Comparison of ENCODE assay signal across 17 mouse cellular contexts in the genomic region with DNA sequence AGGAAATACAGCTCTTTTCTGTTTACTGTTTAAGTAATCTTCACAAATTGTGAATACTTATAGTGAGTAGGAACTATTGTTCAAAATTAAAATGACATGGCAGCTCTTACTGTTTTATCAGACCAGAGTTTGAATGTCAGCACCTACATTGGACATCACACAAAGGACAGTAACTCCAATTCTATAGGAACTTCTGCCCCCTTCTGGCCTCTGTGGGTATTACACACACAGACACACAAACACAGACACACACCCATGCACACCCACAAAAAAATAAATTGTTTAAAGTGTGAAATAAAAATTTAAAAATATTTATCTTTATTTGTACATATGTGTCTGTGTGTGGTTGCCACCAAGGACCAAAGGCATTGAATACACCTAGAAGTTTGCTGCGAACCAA. TPM values are rescaled to one million over a fixed set of nuclear protein-coding genes. Genes with fewer than 3 reads are reported as not detected.
DNase-seq lines count a peak whose midpoint lies in the region; ATAC-seq and TF ChIP-seq lines count a peak whose summit lies in the region.
"Had no signal": no experiment of that assay in that cellular context is flagged by ENCODE, and none has a peak within 500 bp of the region (broad histone marks: within the 10 kb centered on the region; RNA-seq: fewer than 3 reads in every experiment).

No protein-coding gene starts in this region.

- no peaks in the 10 kb centered on the region for H3K27me3 ChIP-seq in liver, embryonic 14.5 days (ENCODE audit: control insufficient read depth, insufficient read depth, low read length)
- H3K27me3 ChIP-seq in liver, embryonic 12.5 days (replicated peaks): no peaks in the 10 kb centered on the region
- no peaks in the 10 kb centered on the region for H3K27me3 ChIP-seq in hindbrain, embryonic 12.5 days
- H3K27me3 ChIP-seq: forebrain, embryonic 13.5 days; liver, embryonic 15.5 days; midbrain, embryonic 12.5 days; stomach, embryonic 15.5 days had no signal

- 63% methylated on average over 1 of the region's 1 CpGs for WGBS in liver, embryonic 14.5 days (ENCODE audit: insufficient replicate concordance)
- WGBS in liver, embryonic 12.5 days (ENCODE audit: insufficient replicate concordance): 60% methylated on average over 1 of the region's 1 CpGs
- 93% methylated on average over 1 of the region's 1 CpGs for WGBS in hindbrain, embryonic 12.5 days

- no peaks in the 10 kb centered on the region for H3K4me1 ChIP-seq in liver, embryonic 14.5 days (replicated peaks; ENCODE audit: control insufficient read depth in 2 of 2, insufficient read depth in 2 of 2, low read length in 1 of 2)
- no peaks in the 10 kb centered on the region for H3K4me1 ChIP-seq in liver, embryonic 12.5 days
- H3K4me1 ChIP-seq in ES-E14 (ENCODE audit: control insufficient read depth in 2 of 2, insufficient read depth in 2 of 2, low read length in 2 of 2, poor library complexity in 1 of 2): no peaks in the 10 kb centered on the region
- no peaks in the 10 kb centered on the region for H3K4me1 ChIP-seq in hindbrain, embryonic 12.5 days
- H3K4me1 ChIP-seq: forebrain, embryonic 13.5 days; liver, embryonic 15.5 days; midbrain, embryonic 12.5 days; stomach, embryonic 15.5 days had no signal

- no peaks in the 10 kb centered on the region for H3K9me3 ChIP-seq in liver, embryonic 14.5 days (ENCODE audit: control insufficient read depth, low read length)
- no peaks in the 10 kb centered on the region for H3K9me3 ChIP-seq in liver, embryonic 12.5 days (replicated peaks)
- no peaks in the 10 kb centered on the region for H3K9me3 ChIP-seq in ES-E14 (ENCODE audit: control insufficient read depth, insufficient read depth, low read depth, low read length)
- H3K9me3 ChIP-seq in hindbrain, embryonic 12.5 days (replicated peaks): no peaks in the 10 kb centered on the region
- H3K9me3 ChIP-seq: forebrain, embryonic 13.5 days; liver, embryonic 15.5 days; midbrain, embryonic 12.5 days; stomach, embryonic 15.5 days had no signal

- intact Hi-C loops in gastrocnemius, adult 2 months (cut with DNase I): no loop called here

- no peak for DNase-seq in gastrocnemius, adult 2 months
- no peak for DNase-seq in gastrocnemius, postnatal 4 days (ENCODE audit: low spot score in 2 of 2)
- no peak for DNase-seq in liver, embryonic 14.5 days (ENCODE audit: low read depth in 3 of 3, low spot score in 3 of 3)
- DNase-seq in ES-E14 (ENCODE audit: low read depth, low spot score): peak; percentile 36
- DNase-seq in cerebellum, postnatal 36 days: no peak
- DNase-seq: adrenal gland, adult 8-10 months; cerebellum, adult 8-10 months; gastrocnemius, postnatal 36 days; heart, postnatal 14 days; right cerebral cortex, postnatal 25 days had no signal

- H3K27ac ChIP-seq in gastrocnemius, adult 2 months: no peak overlapping the region
- no peak overlapping the region for H3K27ac ChIP-seq in liver, embryonic 14.5 days
- no peak overlapping the region for H3K27ac ChIP-seq in liver, embryonic 12.5 days
- H3K27ac ChIP-seq in ES-E14 (ENCODE audit: insufficient read depth, low read depth, low read length, poor library complexity, severe bottlenecking): no peak overlapping the region
- no peak overlapping the region for H3K27ac ChIP-seq in hindbrain, embryonic 12.5 days
- H3K27ac ChIP-seq: forebrain, embryonic 13.5 days; liver, embryonic 15.5 days; midbrain, embryonic 12.5 days; stomach, embryonic 15.5 days had no signal

- in situ Hi-C loops in ES-E14 (cut with MboI; ENCODE audit: low sequenced_read_pairs in 2 of 2, unreplicated experiment in 2 of 2): no loop called here

- no peak overlapping the region for H3K9ac ChIP-seq in liver, embryonic 14.5 days (replicated peaks)
- no peak overlapping the region for H3K9ac ChIP-seq in liver, embryonic 12.5 days
- H3K9ac ChIP-seq in ES-E14 (ENCODE audit: insufficient read depth, low read depth, low read length, poor library complexity, severe bottlenecking): no peak overlapping the region
- H3K9ac ChIP-seq in hindbrain, embryonic 12.5 days: no peak overlapping the region
- H3K9ac ChIP-seq: forebrain, embryonic 13.5 days; liver, embryonic 15.5 days; midbrain, embryonic 12.5 days; stomach, embryonic 15.5 days had no signal

- H3K36me3 ChIP-seq in liver, embryonic 14.5 days (replicated peaks; ENCODE audit: control insufficient read depth, insufficient read depth, low read depth): no peaks in the 10 kb centered on the region
- no peaks in the 10 kb centered on the region for H3K36me3 ChIP-seq in liver, embryonic 12.5 days
- no peaks in the 10 kb centered on the region for H3K36me3 ChIP-seq in ES-E14 (ENCODE audit: control insufficient read depth, insufficient read depth, low read length, poor library complexity, severe bottlenecking)
- H3K36me3 ChIP-seq in hindbrain, embryonic 12.5 days: no peaks in the 10 kb centered on the region
- H3K36me3 ChIP-seq: liver, embryonic 15.5 days; midbrain, embryonic 12.5 days; stomach, embryonic 15.5 days had no signal

- peak; percentile 39 for TF ChIP-seq CTCF in gastrocnemius, adult 2 months (IDR thresholded peaks at IDR 0.05)
- peak; percentile 37; the same call in 1 of the 2 replicates for TF ChIP-seq CTCF in liver, embryonic 14.5 days (IDR thresholded peaks at IDR 0.05; ENCODE audit: low read depth)

- no peak for TF ChIP-seq EP300 in liver, embryonic 14.5 days (IDR thresholded peaks at IDR 0.05; ENCODE audit: low read depth)

- H3K4me3 ChIP-seq in gastrocnemius, adult 2 months: no peak overlapping the region
- H3K4me3 ChIP-seq in liver, embryonic 14.5 days (ENCODE audit: insufficient read depth in 1 of 2, low read depth in 2 of 2, low read length in 2 of 2): no peak overlapping the region
- no peak overlapping the region for H3K4me3 ChIP-seq in liver, embryonic 12.5 days
- H3K4me3 ChIP-seq in ES-E14 (ENCODE audit: insufficient read depth in 1 of 2, low read depth in 1 of 2, low read length in 2 of 2, poor library complexity in 1 of 2, severe bottlenecking in 1 of 2): no peak overlapping the region
- no peak overlapping the region for H3K4me3 ChIP-seq in hindbrain, embryonic 12.5 days
- H3K4me3 ChIP-seq: forebrain, embryonic 13.5 days; liver, embryonic 15.5 days; midbrain, embryonic 12.5 days; stomach, embryonic 15.5 days had no signal

- no peak for ATAC-seq in liver, embryonic 14.5 days (ENCODE audit: insufficient read depth)
- ATAC-seq in liver, embryonic 12.5 days: no peak
- ATAC-seq in megakaryocyte, adult 5-6 weeks (ENCODE audit: poor library complexity, severe bottlenecking): peak; percentile 63
- no peak for ATAC-seq in hindbrain, embryonic 12.5 days (ENCODE audit: low FRiP score)
- ATAC-seq: forebrain, embryonic 13.5 days had no signal

- no peak overlapping the region for H3K4me2 ChIP-seq in liver, embryonic 14.5 days (ENCODE audit: low read depth)
- no peak overlapping the region for H3K4me2 ChIP-seq in liver, embryonic 12.5 days
- H3K4me2 ChIP-seq in hindbrain, embryonic 12.5 days (replicated peaks): no peak overlapping the region
- H3K4me2 ChIP-seq: forebrain, embryonic 13.5 days; liver, embryonic 15.5 days; midbrain, embryonic 12.5 days; stomach, embryonic 15.5 days had no signal

TF ChIP-seq in ES-E14, 5 proteins besides CTCF, POLR2A, EP300 and RAD21:
- TF ChIP-seq CHD2 (IDR thresholded peaks at IDR 0.05; ENCODE audit: low read depth, low read length) (no peak), ZC3H11A (IDR thresholded peaks at IDR 0.05; ENCODE audit: borderline replicate concordance, low read depth, low read length) (peak; percentile 60; the same call in 1 of the 2 replicates)

RNA-seq across cellular contexts. Expression of a gene that starts 49.4 kb away (rescaled TPM):
- total RNA-seq in gastrocnemius, adult 2 months (2021): 10 to 100 TPM; 27.6 to 39.9 TPM
- 100 to 1,000 TPM in 1 of 2 experiments, 10 to 100 TPM in 1; 99.1 to 125 TPM for total RNA-seq in gastrocnemius, postnatal 4 days (2021)
- 2.9 and 5.1 TPM in 2 replicates for polyA plus RNA-seq in liver, embryonic 14.5 days (2012; rRNA removed)
- polyA plus RNA-seq in liver, embryonic 14.5 days (2014; fragmentation: Nextera tagmentation; extraction: Ambion mirVana): 7.6 TPM in 2 replicates
- polyA plus RNA-seq in liver, embryonic 12.5 days (2016; fragmentation: Nextera tagmentation; extraction: Ambion mirVana): 10.8 and 11.3 TPM in 2 replicates
- total RNA-seq in ES-E14 (2012; rRNA removed): 11.6 and 16.0 TPM in 2 replicates
- 6.6 and 6.8 TPM in 2 replicates for total RNA-seq in megakaryocyte, adult 5-6 weeks (2015)
- 15.4 and 24.4 TPM in 2 replicates for total RNA-seq in megakaryocyte, adult 5-6 weeks (2017)
- polyA plus RNA-seq in hindbrain, embryonic 12.5 days (2016; fragmentation: Nextera tagmentation; extraction: Ambion mirVana): 28.7 and 33.2 TPM in 2 replicates
